Mouse (Mus musculus) lung, adult 2 months (tissue): ENCODE data around the gene Runx2.

Experiments
- CTCF ChIP-seq: fragments of 200-500 bp; IDR thresholded peaks from 2 replicates; pipeline ENCODE4 v1.5.1; 2011; ENCODE audit warnings: mild to moderate bottlenecking, low read length, control low read depth; ENCODE audit not compliant: insufficient read depth
- POLR2A ChIP-seq: fragments of 200-500 bp; IDR thresholded peaks from 2 replicates; pipeline ENCODE4 v1.6.1; 2011; ENCODE audit warnings: low read depth, mild to moderate bottlenecking, control low read depth, low read length, borderline replicate concordance; ENCODE audit errors: extremely low read depth

DNA sequence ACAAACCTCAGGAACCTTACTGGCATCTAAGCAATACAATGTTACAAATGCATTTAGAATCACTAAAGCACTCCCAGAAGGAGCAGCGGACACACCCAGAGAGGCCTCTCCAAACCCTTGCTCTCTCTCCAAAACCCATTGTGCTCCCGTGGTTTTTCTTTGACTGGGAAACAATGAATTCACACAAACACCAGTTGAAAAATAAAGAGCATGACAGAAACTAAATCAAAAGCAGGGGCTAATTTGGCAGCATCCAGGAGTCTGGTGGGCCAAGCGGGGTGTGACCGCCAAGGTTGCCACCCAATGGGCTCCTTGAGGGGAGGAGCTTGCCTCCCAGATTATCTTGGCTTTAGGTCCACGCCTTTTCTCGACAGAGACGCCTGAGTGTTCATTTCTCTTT is 341.9 kb downstream of the Runx2 start:
- TF ChIP-seq CTCF (no peak), POLR2A (no peak)
